Mouse (Mus musculus) C2C12 (cell line): ENCODE results near the gene Mpzl1.

Source experiments
- CTCF ChIP-seq: IDR thresholded peaks from one replicate; pipeline ENCODE4 v1.5.1; 2011; ENCODE audit not compliant: control insufficient read depth, insufficient read depth, insufficient read length
- MAX ChIP-seq: IDR thresholded peaks from one replicate; pipeline ENCODE4 v1.6.1; 2011; ENCODE audit warnings: mild to moderate bottlenecking, control low read depth

GRCm38 (mm10) chr1:165672355-165672754, 38.0 kb upstream of the Mpzl1 start:
- TF ChIP-seq CTCF (no peak), MAX (no peak)
